Mouse (Mus musculus) midbrain, embryonic 16.5 days (tissue): Measurements from ENCODE around the gene Tom1l1. TPM values are rescaled to one million over a fixed set of nuclear protein-coding genes. Genes with fewer than 3 reads are reported as not detected.

Experiments used
- ATAC-seq: fragments of 200-750 bp; cut with Nextera tagmentation; 2 replicates; pipeline ENCODE4 v1.8.0; 2017; ENCODE audit warnings: moderate TSS enrichment
- H3K27ac ChIP-seq: fragments of 300-500 bp; sonication (generic); 2 replicates; pipeline ENCODE4 v1.5.1; 2014; ENCODE audit warnings: mild to moderate bottlenecking, low read length, mixed read lengths
- H3K27me3 ChIP-seq: fragments of 300-500 bp; sonication (generic); 2 replicates; pipeline ENCODE4 v1.6.1; 2014; ENCODE audit warnings: low read depth, low read length, mixed read lengths; ENCODE audit not compliant: control insufficient read depth, insufficient read depth
- H3K36me3 ChIP-seq: fragments of 300-500 bp; sonication (generic); 2 replicates; pipeline ENCODE4 v1.6.1; 2014; ENCODE audit warnings: mild to moderate bottlenecking, low read length, moderate library complexity, mixed read lengths; ENCODE audit not compliant: control insufficient read depth, insufficient read depth
- H3K4me1 ChIP-seq: fragments of 300-500 bp; sonication (generic); 2 replicates; pipeline ENCODE4 v1.6.1; 2014; ENCODE audit warnings: mild to moderate bottlenecking, low read length, mixed read lengths; ENCODE audit not compliant: control insufficient read depth, insufficient read depth
- H3K4me2 ChIP-seq: fragments of 300-500 bp; sonication (generic); 2 replicates; pipeline ENCODE4 v1.6.1; 2014; ENCODE audit warnings: mild to moderate bottlenecking, low read length, mixed read lengths
- H3K4me3 ChIP-seq: fragments of 300-500 bp; sonication (generic); 2 replicates; pipeline ENCODE4 v1.5.1; 2014; ENCODE audit warnings: low read depth, mild to moderate bottlenecking, low read length, moderate library complexity, mixed read lengths
- H3K9ac ChIP-seq: fragments of 300-500 bp; sonication (generic); 2 replicates; pipeline ENCODE4 v1.6.1; 2014; ENCODE audit warnings: low read depth, low read length, mixed read lengths
- H3K9me3 ChIP-seq: fragments of 300-500 bp; sonication (generic); replicated peaks from 2 replicates; pipeline ENCODE4 v1.6.1; 2014; ENCODE audit warnings: mild to moderate bottlenecking, low read length, mixed read lengths; ENCODE audit not compliant: control insufficient read depth, poor library complexity, severe bottlenecking
- WGBS: fragments of 180-500 bp; shearing (Covaris S2); extraction: QIAGEN DNeasy Blood & Tissue Kit; methylation state at CpG from one replicate; pipeline ENCODE4 v1.1.7; 2014; 5-methylcytosine and 5-hydroxymethylcytosine counted together
- polyA plus RNA-seq: library from polyadenylated mRNA; unstranded; fragments of >200 nt; fragmentation: Nextera tagmentation; extraction: Ambion mirVana; gene quantifications from 2 replicates; pipeline ENCODE4 v1.2.1, GENCODE M21; 2015

The Tom1l1 gene
- polyA plus RNA-seq, 1 experiment from 2014 or later = 19.8 TPM

- H3K27me3 ChIP-seq = no peaks in the 10 kb centered on the region
- no peak overlapping the region for H3K9ac ChIP-seq
- no peaks in the 10 kb centered on the region for H3K9me3 ChIP-seq
- ATAC-seq = no peak
- no peak overlapping the region for H3K4me2 ChIP-seq
- H3K4me1 ChIP-seq = no peaks in the 10 kb centered on the region
- H3K4me3 ChIP-seq = no peak overlapping the region
- H3K27ac ChIP-seq = no peak overlapping the region
- WGBS = 78% methylated on average over 5 of the region's 5 CpGs
- H3K36me3 ChIP-seq = no peaks in the 10 kb centered on the region
Observed at GRCm38 (mm10) chr11:90678582-90678981, 9.6 kb downstream of the Tom1l1 start.

- Histone ChIP-seq H3K27ac (no peak overlapping the region), H3K9ac (no peak overlapping the region), H3K4me2 (no peak overlapping the region), H3K36me3 (no peaks in the 10 kb centered on the region), H3K4me3 (no peak overlapping the region), H3K4me1 (no peaks in the 10 kb centered on the region), H3K9me3 (no peaks in the 10 kb centered on the region), H3K27me3 (no peaks in the 10 kb centered on the region)
- ATAC-seq = no peak
- WGBS = 71% methylated on average over 8 of the region's 8 CpGs
Observed at GRCm38 (mm10) chr11:90677771-90678288, 10.3 kb downstream of the Tom1l1 start.

- ATAC-seq = no peak
- Histone ChIP-seq H3K4me2 (no peak overlapping the region), H3K27ac (no peak overlapping the region), H3K27me3 (no peaks in the 10 kb centered on the region), H3K4me1 (no peaks in the 10 kb centered on the region), H3K36me3 (no peaks in the 10 kb centered on the region), H3K4me3 (no peak overlapping the region), H3K9ac (no peak overlapping the region), H3K9me3 (no peaks in the 10 kb centered on the region)
- WGBS = 87% methylated on average over 7 of the region's 7 CpGs
Observed at GRCm38 (mm10) chr11:90677027-90677426, 11.1 kb downstream of the Tom1l1 start.

- no peaks in the 10 kb centered on the region for H3K9me3 ChIP-seq
- no peaks in the 10 kb centered on the region for H3K4me1 ChIP-seq
- H3K27me3 ChIP-seq = no peaks in the 10 kb centered on the region
- no peak overlapping the region for H3K27ac ChIP-seq
- no peak overlapping the region for H3K4me2 ChIP-seq
- H3K9ac ChIP-seq = no peak overlapping the region
- ATAC-seq = no peak
- no peaks in the 10 kb centered on the region for H3K36me3 ChIP-seq
- WGBS = 82% methylated on average over 5 of the region's 5 CpGs
- no peak overlapping the region for H3K4me3 ChIP-seq
Observed at GRCm38 (mm10) chr11:90675479-90676110, 12.6 kb downstream of the Tom1l1 start.

GRCm38 (mm10) chr11:90667325-90667724 is 20.8 kb downstream of the Tom1l1 start:
- Histone ChIP-seq H3K9me3 (no peaks in the 10 kb centered on the region), H3K27me3 (no peaks in the 10 kb centered on the region), H3K4me1 (peaks cover 16% of the 10 kb centered on the region), H3K4me2 (no peak overlapping the region), H3K27ac (no peak overlapping the region), H3K36me3 (no peaks in the 10 kb centered on the region), H3K4me3 (no peak overlapping the region), H3K9ac (no peak overlapping the region)
- no peak for ATAC-seq
- 93% methylated on average over 6 of the region's 6 CpGs for WGBS

GRCm38 (mm10) chr11:90666916-90667315 is 21.2 kb downstream of the Tom1l1 start:
- H3K4me3 ChIP-seq = no peak overlapping the region
- ATAC-seq = no peak
- 89% methylated on average over 4 of the region's 4 CpGs for WGBS
- H3K27me3 ChIP-seq = no peaks in the 10 kb centered on the region
- no peak overlapping the region for H3K4me2 ChIP-seq
- no peak overlapping the region for H3K27ac ChIP-seq
- no peaks in the 10 kb centered on the region for H3K9me3 ChIP-seq
- H3K36me3 ChIP-seq = no peaks in the 10 kb centered on the region
- H3K4me1 ChIP-seq = peaks cover 16% of the 10 kb centered on the region
- H3K9ac ChIP-seq = no peak overlapping the region

GRCm38 (mm10) chr11:90666144-90666757 is 21.9 kb downstream of the Tom1l1 start:
- 64% methylated on average over 3 of the region's 3 CpGs for WGBS
- H3K27me3 ChIP-seq = no peaks in the 10 kb centered on the region
- no peaks in the 10 kb centered on the region for H3K36me3 ChIP-seq
- no peak overlapping the region; the same call in 1 of the 2 replicates for H3K27ac ChIP-seq
- H3K9me3 ChIP-seq = no peaks in the 10 kb centered on the region
- ATAC-seq = no peak
- no peak overlapping the region for H3K4me3 ChIP-seq
- no peak overlapping the region for H3K9ac ChIP-seq
- peaks cover 16% of the 10 kb centered on the region for H3K4me1 ChIP-seq
- H3K4me2 ChIP-seq = no peak overlapping the region

GRCm38 (mm10) chr11:90665161-90665560 is 23.0 kb downstream of the Tom1l1 start:
- Histone ChIP-seq H3K9ac (no peak overlapping the region), H3K9me3 (no peaks in the 10 kb centered on the region), H3K27me3 (no peaks in the 10 kb centered on the region), H3K4me3 (no peak overlapping the region), H3K36me3 (no peaks in the 10 kb centered on the region), H3K4me1 (peaks cover 16% of the 10 kb centered on the region), H3K27ac (peak overlapping the region; percentile 11), H3K4me2 (no peak overlapping the region)
- no peak for ATAC-seq
- WGBS = 12% methylated on average over 6 of the region's 6 CpGs

GRCm38 (mm10) chr11:90664345-90664986 is 23.7 kb downstream of the Tom1l1 start:
- H3K9ac ChIP-seq = no peak overlapping the region
- WGBS = 34% methylated on average over 8 of the region's 8 CpGs
- ATAC-seq = peak; percentile 60; the same call in 1 of the 2 replicates
- peak overlapping the region; percentile 70 for H3K27ac ChIP-seq
- no peaks in the 10 kb centered on the region for H3K9me3 ChIP-seq
- H3K4me1 ChIP-seq = peaks cover 16% of the 10 kb centered on the region
- no peak overlapping the region for H3K4me3 ChIP-seq
- no peaks in the 10 kb centered on the region for H3K36me3 ChIP-seq
- H3K4me2 ChIP-seq = no peak overlapping the region
- no peaks in the 10 kb centered on the region for H3K27me3 ChIP-seq
